Mouse (Mus musculus) T-helper 1 cell (primary cell): ENCODE measurements around the gene Tesk1.

Experiments used
- in situ Hi-C: fragments of 300-600 bp; cut with MboI, MseI; formaldehyde crosslinking; loops from one replicate; pipeline ENCODE4 v1.15.1; 2025; ENCODE audit warnings: high pct_unique_total_duplicates

Tesk1 gene

DNA sequence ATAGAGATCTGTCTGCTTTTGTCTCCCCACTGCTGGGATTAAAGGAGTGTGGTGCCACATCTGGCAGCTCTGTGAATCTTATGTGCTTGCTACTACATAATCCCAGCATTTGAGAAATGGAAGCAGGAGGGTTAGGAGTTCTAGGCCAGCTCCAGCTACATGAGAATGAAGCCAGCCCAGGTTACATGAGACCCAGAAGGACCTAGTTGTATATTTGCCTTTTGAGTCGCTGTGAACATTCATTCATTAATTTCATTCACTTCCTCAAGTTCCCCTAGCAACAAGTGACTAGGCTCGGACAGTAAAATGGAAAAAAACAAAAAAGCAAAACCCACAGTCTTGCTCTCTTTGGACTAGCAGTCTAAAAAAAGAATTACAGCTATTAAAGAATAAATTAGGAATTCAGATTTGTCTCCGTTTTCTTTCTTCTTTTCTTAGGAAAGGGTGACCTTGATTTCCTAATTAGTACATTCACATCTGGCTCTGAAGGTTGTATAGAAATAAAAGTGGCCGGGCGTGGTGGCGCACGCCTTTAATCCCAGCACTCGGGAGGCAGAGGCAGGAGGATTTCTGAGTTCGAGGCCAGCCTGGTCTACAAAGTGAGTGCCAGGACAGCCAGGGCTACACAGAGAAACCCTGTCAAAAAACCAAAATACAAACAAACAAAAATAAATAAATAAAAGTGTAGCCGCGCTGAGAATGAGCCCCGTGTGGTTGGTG, 50.5 kb downstream of the Tesk1 start:
- in situ Hi-C loops, result loop anchor here (10.0 kb wide), 1 partner anchor 447 kb away; the partner anchor contains the start of gene Fam214b

DNA sequence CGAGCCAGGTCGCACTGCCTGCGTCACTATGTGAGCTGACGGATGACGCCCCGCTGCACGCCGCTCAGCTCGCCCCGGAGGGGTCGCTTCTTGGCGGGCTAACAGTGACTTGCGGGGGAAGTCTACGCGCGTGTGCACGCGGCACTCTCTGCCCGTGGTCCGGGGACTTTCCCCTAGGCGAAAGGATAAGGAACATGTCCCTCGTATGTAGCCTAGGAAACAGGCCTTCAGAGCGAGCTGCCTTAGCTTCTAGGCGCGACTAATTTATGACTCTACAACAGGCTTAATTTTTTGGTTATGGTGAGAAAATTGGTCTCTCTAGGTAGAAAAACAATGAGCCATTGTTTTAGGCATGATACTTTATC, 51.1 kb downstream of the Tesk1 start, which contains the start of gene Ccdc107:
Ccdc107 (plus strand) TSS at position 80 of the 365 bp plus-strand sequence.
- in situ Hi-C loops, result loop anchor here (10.0 kb wide), 1 partner anchor 448 kb away; the partner anchor contains the start of gene Fam214b

DNA sequence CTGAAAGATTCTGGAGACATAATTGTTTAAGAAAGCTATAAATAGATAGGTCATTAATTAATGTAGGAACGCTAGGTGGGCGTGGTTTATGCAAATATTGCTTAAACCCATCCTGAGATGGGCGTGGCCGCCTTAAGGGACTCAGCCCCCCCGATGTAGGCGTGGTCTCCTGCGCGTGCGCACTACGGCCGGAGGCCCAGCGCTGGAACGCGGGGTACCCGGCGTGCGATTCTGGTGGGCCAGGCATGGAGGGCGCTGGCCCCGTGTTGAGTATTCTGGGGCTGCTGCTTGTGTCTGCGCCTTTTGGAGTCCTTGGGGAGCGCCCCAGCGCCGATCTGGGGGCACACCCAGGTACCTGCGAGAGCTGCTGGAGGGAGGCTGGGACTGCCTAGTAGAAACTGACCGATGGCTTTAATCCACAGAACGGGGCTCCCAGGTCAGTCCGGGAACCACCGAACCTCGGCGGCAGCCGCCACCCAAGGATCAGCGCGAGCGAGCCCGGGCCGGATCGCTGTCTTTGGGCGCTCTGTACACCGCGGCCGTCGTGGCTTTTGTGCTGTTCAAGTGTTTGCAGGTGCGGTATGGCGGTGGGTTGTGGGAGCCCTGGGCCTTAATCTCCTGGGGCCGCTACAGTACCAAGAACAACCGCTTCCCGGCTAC, 51.6 kb downstream of the Tesk1 start:
- in situ Hi-C loops, result loop anchor here (10.0 kb wide), 1 partner anchor 449 kb away; the partner anchor contains the start of gene Fam214b

DNA sequence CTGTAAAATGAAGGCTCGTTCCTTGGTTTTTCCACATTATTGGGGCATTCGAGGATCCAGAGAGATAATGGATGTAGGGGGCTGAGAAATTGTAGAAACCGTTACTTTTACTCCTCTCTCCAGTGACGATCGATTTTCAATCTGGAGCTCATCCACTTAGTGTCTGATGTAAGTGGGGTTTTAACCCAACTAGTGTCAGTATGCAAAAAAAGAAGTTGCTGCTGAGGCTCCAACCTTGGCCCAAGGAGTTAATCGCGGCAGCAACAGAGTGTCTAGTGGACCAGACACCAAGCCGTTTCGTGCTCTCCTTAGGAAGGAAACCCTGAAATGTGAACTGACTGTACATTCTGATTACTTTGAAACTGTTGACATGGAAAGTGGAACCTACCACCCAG, 52.1 kb downstream of the Tesk1 start:
- in situ Hi-C loops, result loop anchor here (10.0 kb wide), 1 partner anchor 449 kb away; the partner anchor contains the start of gene Fam214b

DNA sequence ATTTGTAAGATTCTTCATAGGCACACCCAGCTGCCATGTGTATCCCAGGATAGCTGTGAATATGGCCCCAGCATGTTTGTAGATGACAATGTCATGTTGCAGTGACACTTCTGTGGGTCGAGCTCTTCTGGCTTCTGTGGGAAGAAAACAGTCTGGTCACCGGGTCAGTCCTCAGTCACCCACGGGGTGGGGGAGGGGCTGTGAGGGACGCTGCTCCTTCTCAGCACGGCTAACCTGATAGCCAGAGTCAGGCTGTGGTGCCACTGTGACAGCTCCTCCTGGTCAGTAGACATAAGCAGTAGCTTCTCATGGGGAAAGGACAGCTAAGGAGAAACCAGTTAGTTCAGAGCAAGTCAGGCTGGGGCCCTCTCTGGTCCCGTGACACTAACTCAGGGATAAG, 54.8 kb downstream of the Tesk1 start:
- in situ Hi-C loops, result loop anchor here (10.0 kb wide), 1 partner anchor 452 kb away; the partner anchor contains the start of gene Fam214b

DNA sequence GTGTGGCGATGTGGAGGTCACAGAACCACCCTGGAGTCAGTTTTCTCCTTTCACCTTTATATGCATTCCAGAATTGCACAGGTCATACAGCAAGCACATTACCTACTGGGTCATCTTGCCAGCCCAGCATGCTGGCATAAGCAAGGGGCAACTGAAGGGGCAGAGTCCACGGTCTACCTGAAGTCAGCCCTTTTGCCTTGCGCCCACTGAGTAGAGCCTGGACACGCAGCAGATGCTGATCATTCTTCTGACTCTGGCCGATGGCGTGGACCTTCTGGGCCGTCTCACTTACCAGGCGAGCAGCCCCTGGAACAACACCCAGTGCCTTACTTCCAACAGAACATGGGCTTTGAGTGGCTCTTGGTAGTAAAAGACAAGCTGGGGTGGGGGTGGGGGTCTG, 55.7 kb downstream of the Tesk1 start:
- in situ Hi-C loops, result loop anchor here (10.0 kb wide), 1 partner anchor 453 kb away; the partner anchor contains the start of gene Fam214b
